Mouse (Mus musculus) liver, adult 10 weeks (tissue): ENCODE data around the gene Tasp1. TPM values are rescaled to one million over a fixed set of nuclear protein-coding genes. Genes with fewer than 3 reads are reported as not detected.

Source experiments
- polyA plus RNA-seq: library from polyadenylated mRNA; stranded (reverse); fragments of 350-450 nt; fragmentation: Illumina TruSeq; extraction: RNeasy Lipid Tissue Mini Kit (QIAGEN cat#74804); gene quantifications from one replicate; pipeline ENCODE4 v1.2.3, GENCODE M21; 2014; ENCODE audit warnings: low read depth, low replicate concordance

Tasp1 gene
- polyA plus RNA-seq, result 11.8 TPM

DNA sequence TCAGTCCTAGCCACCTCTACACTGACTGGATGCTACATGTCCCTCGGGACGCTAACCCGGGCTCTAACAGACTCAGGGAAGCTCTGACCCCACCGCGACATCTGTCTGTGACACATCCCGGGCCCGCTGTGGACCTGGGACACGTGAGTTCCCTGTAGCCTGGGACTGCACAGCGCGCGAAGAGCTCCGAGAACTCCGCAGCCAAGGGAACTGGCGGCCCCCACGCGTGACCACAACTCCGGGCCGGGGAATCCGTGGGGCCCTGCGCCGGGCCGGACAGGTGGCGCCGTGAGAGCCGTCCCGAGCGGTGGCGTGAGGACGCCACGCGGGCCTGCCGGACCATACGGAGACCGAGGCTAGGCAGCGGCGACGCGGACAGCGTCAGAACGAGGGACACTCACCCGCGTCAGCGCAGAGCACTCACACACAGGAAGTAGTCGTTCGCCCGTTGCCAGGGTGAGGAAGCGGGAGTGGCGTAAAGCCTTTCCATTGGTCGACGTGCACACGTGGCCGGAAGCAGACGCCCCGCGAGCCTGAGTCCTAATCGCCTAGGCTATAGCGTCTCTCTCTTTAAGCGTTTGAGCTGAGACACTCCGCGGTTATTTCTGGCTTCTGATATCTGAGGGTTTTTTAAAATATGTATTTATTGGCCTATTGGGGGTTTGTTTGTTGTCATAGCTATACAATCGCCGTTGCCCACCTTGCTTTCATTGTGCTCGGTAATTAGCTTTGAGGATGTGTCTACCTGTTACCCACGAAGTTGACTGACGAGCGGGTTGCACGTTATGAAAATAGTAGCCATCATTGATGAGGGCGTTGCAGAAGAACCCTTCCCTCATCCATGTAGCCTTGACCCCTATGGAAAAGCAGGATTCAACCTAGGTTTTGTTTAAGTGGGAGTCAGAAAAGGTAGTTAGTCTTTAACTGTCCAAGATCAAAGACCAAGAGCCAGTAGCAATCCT, at the start of gene Tasp1:
Gene Tasp1 (minus strand): TSS at position 453 of the 962 bp plus-strand sequence.

Other genes with a start within 250 kb of the Tasp1 start
- gene Gm17374, start 85.2 kb upstream of the Tasp1 start, polyA plus RNA-seq, result not detected
- 21.9 TPM for gene Esf1, start 103.8 kb upstream of the Tasp1 start, polyA plus RNA-seq
- 12.9 TPM for gene Ndufaf5, start 103.8 kb upstream of the Tasp1 start, polyA plus RNA-seq